Mouse (Mus musculus) erythroid progenitor cell, adult 5-6 weeks (primary cell): ENCODE results near the gene Arhgef17. TPM values are rescaled to one million over a fixed set of nuclear protein-coding genes. Genes with fewer than 3 reads are reported as not detected.

Source experiments
- ATAC-seq: replicated peaks from 2 replicates; pipeline ENCODE4 v1.8.0; 2016; ENCODE audit warnings: moderate number of reproducible peaks, mild to moderate bottlenecking, moderate TSS enrichment, inconsistent platforms; ENCODE audit not compliant: poor library complexity, low FRiP score, severe bottlenecking
- total RNA-seq, 2 experiments: library from RNA; stranded (forward) in 1 of 2; stranded (reverse) in 1 of 2; fragments of 150-400 nt in 1 of 2; fragments of 186-747, 209-891 nt in 1 of 2; gene quantifications; 2 replicates each; pipeline versions ENCODE4 v1.2.3 to v1.2.4; 2015 to 2017; ENCODE audit warnings: low replicate concordance in 2 of 2

The Arhgef17 gene
- total RNA-seq, 2 experiments from 2014 or later = 0.08 to 0.42 TPM

- ATAC-seq = no peak
These were observed 98.0 kb downstream of the Arhgef17 start for GRCm38 (mm10) chr7:100833859-100834258.

- ATAC-seq = no peak
These were observed 103.4 kb downstream of the Arhgef17 start for GRCm38 (mm10) chr7:100828549-100828948.

DNA sequence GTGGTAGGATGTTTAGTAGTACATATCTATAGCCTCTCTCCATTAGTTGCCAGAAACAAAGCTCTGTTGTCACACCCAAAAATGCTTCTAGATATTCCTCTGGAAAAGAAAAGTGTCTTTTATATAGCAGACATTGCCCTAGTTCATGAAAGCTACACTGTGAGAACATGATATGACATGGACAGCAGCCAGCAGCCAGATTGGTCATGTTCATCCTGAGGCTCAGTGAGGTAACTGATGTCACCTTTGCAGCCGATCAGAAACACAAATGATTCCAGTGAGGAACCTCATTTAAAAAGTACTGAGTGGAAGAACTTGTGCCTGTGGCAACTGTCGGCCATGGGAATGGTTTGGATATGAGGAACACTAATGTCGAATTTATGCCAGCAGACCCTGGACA, 107.2 kb downstream of the Arhgef17 start:
- ATAC-seq = no peak

Other genes with a start within 250 kb of the Arhgef17 start
- 21.6 and 31.4 TPM in 2 replicates for gene Fam168a, start 225.5 kb downstream of the Arhgef17 start, total RNA-seq (2015; ENCODE audit: low replicate concordance)
- 11.9 and 13.9 TPM in 2 replicates for gene Fam168a, start 225.5 kb downstream of the Arhgef17 start, total RNA-seq (2017; ENCODE audit: low replicate concordance)
- gene Relt, start 68.7 kb downstream of the Arhgef17 start, total RNA-seq (2015; ENCODE audit: low replicate concordance) = 71.7 and 73.8 TPM in 2 replicates
- gene Relt, start 68.7 kb downstream of the Arhgef17 start, total RNA-seq (2017; ENCODE audit: low replicate concordance) = 37.1 and 40.8 TPM in 2 replicates
- 2.9 and 5.0 TPM in 2 replicates for gene P2ry6, start 42.5 kb upstream of the Arhgef17 start, total RNA-seq (2015; ENCODE audit: low replicate concordance)
- 0.64 and 1.7 TPM in 2 replicates for gene P2ry6, start 42.5 kb upstream of the Arhgef17 start, total RNA-seq (2017; ENCODE audit: low replicate concordance)
- gene P2ry2, start 80.8 kb upstream of the Arhgef17 start, total RNA-seq (2015; ENCODE audit: low replicate concordance) = 1.1 and 1.7 TPM in 2 replicates
- 1.7 and 2.6 TPM in 2 replicates for gene P2ry2, start 80.8 kb upstream of the Arhgef17 start, total RNA-seq (2017; ENCODE audit: low replicate concordance)
- 5.4 and 11.7 TPM in 2 replicates for gene Fchsd2, start 160.8 kb upstream of the Arhgef17 start, total RNA-seq (2015; ENCODE audit: low replicate concordance)
- gene Fchsd2, start 160.8 kb upstream of the Arhgef17 start, total RNA-seq (2017; ENCODE audit: low replicate concordance) = 7.2 and 13.8 TPM in 2 replicates